Mouse (Mus musculus): ENCODE data around the gene Myh6.
"Not testable (repeated sequence)": the region's sequence is repeated elsewhere in the genome, so short reads cannot be mapped to it uniquely, and the experiment has no call there.

Gene Myh6

DNA sequence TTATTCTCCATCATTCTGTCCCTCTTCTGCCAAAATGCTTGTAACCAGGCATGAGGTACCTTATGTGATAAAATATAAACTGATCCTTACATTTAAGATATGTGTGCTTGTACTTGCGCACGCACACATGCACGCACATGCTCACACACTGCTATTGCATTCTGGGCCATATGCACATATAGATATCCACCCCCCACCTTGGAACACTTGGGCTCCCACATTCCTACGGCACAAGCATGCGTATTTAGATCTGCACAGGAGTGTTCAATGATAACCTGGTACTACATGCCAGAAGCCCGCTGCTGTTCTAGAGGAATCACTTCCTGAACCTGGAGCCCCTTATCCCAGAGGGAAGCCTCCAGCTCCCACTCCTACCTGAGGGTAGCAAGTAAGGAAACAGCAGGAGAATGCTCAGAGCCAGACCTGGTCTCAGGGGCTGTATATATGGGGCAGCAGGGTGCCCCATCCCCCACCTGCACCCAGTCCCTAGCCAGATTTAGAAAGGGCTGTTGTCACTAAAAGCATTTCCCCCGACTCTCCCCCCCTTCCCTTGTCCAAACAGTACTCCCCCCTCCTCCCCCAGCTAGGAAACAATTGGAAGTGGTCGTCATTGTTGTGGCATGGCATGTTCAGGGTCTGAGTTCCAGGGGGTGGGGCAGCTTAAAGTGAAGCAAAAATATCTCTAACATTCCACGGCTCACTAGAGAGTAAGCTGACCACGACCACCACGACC is 27.6 kb upstream of the Myh6 start, which contains the start of gene Myh7:
Gene Myh7 (minus strand): TSS at position 491 of the 733 bp plus-strand sequence.
- peak; percentile 15 for DNase-seq

DNA sequence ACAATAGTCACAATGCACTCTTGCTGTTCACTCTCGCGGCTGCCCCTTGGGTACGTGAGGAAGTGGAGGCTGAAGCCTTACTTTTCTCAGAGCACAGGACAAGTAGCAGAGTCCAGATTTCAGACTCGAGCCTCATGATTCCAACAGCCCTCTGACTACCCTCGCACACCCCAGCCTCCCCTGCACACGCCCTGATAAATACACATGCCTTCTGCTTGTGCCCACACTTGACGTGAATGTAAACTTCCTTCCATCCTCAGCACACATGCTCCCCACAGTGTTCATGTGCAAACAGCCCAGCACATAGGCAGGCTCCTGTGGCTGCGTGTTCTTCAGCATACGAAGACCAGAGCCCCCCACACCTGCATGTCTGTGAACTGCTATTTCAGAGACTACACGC is 26.9 kb upstream of the Myh6 start:
- DNase-seq = no peak

DNA sequence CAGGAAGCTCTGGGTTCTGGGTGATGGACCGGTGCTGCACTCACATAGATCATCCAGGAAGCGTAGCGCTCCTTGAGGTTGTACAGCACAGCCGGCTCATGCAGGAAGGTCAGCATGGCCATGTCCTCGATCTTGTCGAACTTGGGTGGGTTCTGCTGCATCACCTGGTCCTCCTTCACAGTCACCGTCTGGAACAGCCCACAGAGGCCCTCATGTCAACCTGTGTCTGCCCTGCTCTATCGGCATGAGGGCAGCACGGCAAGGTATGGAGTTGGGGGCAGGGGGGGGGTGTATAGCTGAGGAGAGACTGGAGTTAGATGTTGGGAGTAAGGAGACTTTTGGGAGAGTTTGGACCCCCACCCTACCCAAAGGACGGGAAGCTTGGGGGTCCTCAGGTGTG is 25.5 kb upstream of the Myh6 start:
- no peak for DNase-seq

DNA sequence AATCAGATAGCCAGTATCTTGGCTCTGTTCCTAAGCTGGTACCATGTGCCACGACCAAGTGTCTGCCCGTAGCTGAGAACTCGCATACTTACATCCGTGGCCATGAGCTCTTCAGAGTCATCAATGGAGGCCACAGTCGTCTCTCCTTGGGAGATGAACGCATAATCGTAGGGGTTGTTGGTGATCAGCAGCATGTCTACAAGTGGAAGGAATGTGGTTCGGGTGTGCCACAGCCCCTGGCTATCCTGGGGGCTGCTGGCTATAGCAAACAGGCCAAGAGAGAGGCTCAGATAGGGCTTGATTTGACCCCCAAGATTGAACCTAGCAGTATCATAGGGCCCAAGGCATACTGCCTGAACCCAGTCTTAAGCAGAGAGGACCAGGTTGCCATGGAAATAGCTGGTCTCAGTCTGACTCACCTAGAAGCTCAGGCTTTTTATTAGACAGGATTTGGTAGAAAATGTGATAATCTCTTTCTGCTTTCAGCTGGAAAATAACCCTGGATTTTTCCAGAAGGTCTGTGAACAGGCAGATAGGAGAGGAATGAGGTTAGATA is 23.2 kb upstream of the Myh6 start:
- no peak for DNase-seq

DNA sequence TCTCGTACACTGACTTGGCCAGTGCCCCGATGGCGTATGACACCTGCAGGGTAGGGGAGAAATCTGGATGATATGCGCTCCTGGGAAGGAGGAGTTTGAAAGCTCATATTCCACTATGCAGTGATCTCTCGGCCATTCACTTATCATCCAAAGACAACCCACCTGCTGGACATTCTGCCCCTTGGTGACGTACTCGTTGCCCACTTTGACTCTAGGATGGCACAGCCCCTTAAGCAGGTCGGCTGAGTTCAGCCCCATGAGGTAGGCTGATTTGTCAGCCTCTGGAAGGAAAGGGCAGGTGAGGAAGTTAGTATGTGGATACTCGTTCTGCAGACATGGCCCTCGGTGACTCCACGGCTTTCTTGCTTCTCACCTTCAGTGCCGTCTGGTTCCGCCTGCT is 22.2 kb upstream of the Myh6 start:
- DNase-seq = no peak

DNA sequence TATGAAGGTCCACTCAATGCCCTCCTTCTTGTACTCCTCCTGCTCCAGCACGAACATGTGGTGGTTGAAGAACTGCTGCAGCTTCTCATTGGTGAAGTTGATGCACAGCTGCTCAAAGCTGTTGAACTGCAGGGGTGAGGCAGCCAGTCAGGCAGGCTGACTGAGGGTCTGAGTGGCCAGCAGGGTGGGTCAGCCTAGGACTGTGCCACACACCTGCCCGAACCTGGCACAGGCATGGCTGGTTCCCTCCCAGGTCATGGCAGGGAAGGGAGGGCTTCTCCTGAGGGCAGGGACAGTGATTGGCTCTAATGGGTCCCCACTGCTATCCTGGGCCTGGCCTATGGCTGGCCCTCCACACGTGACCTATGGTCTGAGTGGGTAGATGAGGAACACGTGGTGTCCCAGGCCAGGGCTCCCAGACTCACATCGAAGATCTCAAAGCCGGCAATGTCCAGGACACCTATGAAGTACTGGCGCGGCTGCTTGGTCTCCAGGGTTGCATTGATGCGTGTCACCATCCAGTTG is 21.7 kb upstream of the Myh6 start:
- not testable (repeated sequence) for DNase-seq

DNA sequence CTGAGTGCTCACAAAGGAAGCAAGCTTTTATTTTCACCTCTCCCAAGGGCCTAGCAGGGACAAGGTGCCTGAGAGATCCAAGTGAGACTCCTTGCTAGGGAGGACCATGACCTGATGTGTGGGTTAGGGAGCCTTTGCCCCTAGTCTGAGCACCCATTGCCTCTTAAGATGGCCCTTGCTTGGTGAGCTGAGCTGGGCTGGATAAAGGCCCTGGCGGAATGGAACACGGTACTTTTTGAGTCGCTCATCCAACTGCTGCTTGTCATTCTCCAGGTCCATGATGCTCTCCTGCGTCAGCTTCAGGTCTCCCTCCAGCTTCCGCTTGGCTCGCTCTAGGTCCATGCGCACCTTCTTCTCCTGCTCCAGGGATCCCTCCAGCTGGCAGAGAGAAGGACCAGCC is 15.2 kb upstream of the Myh6 start:
- no peak for DNase-seq

DNA sequence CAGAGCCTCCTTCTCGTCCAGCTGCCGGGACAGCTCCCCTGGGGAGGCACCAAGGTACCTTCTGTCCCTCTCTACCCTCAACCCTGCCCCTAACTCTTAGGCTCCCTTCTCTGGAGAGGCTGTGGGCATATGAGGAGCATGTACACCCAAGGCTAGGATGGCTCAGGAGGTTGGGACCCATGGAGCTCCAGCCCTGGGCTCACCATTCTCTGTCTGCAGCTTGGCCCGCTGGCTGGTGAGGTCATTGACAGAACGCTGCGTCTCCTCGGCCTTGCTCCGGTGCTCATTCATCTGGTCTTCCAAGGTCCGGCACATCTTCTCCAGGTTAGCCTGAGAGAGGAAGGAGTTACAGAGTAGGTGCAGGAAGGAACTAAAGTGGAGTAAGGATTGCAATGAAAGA is 11.9 kb upstream of the Myh6 start:
- DNase-seq = no peak

DNA sequence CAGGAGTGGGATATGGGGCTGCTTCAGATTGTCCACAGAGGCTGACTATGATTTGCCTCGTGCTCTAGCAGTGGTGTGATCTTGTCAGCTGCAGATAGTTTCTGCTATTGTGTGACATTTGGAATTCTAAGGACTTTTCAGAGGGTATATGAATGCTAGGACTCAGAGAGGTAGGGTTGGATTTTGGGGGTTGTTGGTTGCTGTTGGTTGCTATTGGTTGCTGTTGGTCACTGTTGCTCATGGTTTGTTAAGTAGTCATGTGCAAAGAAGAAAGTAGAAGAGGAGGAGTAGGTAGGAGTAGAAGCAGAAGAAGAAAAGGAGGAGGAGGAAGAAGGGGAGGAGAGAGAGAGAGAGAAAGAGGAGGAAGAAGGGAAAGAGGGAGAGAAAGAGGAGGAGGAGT is 9.9 kb upstream of the Myh6 start, which contains the start of gene Gm17428:
Gene Gm17428 (plus strand): TSS at position 301 of the 400 bp plus-strand sequence.
- no peak for DNase-seq

DNA sequence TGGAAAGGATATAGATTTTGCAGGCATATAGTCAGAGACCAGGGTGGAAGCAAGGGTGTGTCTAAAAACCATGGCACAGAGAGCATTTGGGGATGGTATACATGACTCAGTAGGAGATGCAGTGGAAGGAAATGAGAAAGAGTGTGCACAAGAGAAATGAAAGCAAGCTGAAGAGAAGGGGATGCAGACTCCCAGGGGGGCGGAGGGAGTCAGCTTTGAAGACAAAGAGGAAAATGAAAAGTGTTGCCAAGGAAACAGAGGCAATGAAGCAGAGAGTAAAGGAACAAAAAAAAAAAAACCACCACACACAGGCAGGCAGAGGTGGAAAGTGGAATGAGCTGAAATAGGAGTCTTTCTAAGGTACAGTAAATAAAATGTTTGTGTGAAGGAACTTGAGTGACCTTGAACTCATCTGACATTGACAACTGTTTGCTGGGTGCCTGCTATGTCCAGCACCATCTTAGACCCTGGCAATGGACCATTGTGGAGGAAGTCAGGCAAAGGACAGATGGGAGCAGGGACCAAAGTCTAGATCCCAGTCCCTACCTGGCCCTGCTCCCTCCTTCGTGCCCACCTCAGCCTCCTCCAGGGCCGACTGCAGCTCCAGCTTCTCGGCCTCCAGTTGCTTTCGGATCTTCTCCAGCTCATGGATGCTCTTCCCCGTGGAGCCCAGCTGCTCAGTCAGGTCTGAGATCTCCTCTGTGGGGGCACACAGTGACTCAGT is 7.5 kb upstream of the Myh6 start:
- DNase-seq = peak; percentile 73

DNA sequence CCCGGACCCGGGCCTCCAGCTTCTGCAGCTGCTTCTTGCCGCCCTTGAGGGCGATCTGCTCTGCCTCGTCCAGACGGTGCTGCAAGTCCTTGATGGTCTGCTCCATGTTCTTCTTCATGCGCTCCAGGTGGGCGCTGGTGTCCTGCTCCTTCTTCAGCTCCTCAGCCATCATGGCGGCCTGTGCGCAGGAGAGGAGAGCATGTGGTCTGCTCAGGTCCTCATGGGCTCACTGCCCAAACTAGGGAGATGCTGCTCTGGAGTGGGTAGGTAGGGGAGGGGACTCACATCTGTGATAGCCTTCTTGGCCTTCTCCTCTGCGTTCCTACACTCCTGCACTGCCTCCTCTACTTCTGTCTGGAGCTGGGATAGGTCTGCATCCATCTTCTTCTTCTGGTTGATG is 6.1 kb upstream of the Myh6 start:
- not testable (repeated sequence) for DNase-seq

DNA sequence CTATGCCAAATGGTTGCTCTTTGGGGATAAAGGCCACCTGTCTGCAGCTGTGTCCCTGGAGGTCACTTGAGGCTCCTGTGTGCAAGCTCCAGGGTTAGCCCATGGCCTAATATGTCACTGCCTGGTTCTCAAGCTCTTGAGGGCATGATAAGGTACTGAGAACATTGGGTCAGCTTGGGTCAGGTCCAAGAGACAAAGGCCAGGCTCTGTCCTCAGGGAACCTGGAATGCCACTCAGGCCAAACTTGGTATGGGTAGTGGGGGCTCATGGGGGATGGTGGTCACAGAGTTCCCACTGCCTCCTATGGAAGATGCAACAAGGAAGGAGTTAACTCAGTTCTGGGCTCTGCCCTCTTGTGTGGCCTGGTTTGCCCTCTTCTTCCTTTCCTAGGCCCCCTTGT is 1.6 kb upstream of the Myh6 start:
- DNase-seq = no peak

DNA sequence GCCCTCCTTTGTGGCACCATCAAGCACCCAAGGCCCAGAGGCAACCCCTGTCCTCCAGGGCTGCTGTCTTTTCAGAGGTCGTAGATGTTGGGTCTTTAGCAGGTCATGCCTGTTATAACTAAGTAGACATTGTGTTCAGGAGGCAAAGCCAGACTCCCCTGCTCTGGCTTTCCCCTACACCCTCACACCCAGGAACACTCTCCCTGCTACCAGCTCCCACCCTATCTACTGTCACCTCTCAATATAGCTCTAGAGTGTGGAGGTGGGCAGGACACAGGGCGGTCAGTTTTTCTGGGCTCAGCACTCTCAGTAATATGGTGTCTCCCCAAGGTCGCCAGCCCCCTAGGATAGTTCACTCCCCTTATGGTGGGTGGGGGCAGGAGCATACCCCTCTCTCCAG is 1.1 kb upstream of the Myh6 start:
- no peak for DNase-seq

DNA sequence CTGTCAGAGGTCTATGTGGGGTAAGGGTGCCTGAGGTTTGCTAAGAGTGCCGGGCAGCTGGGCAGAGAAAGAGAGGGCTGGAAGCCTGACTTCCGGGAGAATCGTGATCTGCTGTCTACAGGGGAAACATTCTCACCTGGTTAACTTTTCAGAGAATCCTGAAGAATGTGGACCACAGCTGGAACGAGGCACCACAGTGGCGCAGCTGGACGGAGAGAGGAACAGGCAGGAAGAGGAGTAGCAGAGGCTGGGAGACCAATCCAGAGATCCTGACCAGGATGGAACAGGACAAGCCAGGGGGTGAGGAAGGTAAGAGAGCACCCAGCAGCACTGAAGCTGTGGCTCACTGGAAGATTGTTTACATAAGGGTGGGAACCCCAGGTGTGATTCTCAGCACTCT is 1.1 kb downstream of the Myh6 start:
- no peak for DNase-seq

DNA sequence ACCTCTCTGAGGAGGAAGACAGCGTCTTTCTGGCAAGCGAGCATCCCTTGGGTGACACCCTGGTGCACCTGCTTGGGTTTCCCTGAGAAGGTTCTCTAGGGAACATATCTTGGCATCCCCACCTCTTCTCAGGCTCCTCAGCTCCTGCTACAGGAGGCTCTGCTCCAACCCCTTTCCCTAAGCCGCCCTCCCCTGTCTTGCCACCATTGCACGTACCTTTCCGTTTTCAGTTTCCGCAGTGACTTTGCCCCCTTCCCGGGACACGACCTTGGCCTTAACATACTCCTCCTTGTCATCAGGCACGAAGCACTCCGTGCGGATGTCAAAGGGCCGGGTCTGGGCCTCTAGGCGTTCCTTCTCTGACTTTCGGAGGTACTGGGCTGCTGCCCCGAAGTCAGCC is 1.7 kb downstream of the Myh6 start:
- no peak for DNase-seq

DNA sequence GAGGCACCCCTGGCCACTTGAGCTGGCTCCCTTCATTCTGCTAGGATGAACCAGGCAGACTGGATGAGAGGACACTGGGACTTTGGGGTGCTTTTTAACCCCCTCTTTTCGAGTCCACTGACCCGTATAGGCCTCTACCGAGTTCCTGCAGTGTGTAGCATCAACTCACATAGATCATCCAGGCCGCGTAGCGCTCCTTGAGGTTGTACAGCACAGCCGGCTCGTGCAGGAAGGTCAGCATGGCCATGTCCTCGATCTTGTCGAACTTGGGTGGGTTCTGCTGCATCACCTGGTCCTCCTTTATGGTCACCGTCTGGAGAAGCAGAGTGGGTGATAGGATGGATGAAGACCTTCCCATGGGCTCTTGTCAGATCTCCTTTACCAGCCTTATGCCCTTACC is 3.0 kb downstream of the Myh6 start:
- DNase-seq = no peak

DNA sequence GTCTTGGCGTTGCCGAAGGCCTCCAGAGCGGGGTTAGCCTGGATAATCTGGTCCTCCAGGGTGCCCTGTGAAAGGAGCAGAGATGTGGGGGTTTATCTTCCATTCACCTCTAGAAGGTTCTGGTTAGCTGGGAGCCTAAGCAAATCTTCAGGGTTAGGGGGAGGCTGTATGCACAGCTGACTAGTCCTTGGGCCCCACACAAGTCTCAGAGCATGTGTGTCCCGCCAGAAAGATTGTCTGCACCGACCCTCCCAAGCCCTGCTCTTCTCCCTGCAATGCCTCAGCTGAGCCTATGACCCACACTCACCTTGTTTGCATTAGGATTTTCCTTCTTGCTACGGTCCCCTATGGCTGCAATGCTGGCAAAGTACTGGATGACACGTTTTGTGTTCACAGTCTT is 4.0 kb downstream of the Myh6 start:
- no peak for DNase-seq

DNA sequence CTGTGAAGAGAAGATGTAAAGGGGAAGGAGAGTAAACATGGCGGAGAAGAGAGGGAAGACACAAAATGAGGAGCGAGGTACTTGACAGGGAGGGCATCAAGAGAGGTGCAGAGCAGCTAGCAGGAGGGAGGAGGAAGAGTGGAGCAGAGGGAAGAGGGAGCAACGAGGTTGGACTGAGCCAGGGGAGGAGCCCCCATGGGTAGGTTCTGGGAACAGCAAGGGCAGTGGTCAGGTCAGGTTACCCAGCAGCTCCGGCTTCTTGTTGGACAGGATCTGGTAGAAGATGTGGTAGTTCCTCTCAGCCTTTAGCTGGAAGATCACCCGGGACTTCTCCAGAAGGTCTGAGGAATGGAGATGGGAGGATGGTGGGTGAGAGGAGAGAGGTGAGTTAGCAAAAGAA is 5.2 kb downstream of the Myh6 start:
- no peak for DNase-seq

DNA sequence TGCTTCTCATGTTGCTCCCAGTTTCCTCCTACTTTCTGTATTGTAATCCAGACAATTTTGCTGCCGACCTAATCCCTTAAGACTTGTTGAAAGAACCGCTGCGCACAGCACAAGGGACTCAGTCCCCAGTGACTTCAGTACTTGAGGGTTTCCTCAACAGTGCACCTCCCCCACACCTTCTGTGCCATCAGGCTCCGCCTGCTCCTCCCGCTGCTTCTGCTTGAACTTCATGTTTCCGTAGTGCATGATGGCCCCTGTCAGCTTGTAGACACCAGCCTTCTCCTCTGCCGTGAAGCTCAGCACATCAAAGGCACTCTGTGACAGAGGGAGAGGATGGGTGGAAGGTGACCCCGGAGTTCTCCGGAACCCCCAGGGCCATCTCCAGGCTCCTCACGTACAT is 6.0 kb downstream of the Myh6 start:
- DNase-seq = peak; percentile 9

DNA sequence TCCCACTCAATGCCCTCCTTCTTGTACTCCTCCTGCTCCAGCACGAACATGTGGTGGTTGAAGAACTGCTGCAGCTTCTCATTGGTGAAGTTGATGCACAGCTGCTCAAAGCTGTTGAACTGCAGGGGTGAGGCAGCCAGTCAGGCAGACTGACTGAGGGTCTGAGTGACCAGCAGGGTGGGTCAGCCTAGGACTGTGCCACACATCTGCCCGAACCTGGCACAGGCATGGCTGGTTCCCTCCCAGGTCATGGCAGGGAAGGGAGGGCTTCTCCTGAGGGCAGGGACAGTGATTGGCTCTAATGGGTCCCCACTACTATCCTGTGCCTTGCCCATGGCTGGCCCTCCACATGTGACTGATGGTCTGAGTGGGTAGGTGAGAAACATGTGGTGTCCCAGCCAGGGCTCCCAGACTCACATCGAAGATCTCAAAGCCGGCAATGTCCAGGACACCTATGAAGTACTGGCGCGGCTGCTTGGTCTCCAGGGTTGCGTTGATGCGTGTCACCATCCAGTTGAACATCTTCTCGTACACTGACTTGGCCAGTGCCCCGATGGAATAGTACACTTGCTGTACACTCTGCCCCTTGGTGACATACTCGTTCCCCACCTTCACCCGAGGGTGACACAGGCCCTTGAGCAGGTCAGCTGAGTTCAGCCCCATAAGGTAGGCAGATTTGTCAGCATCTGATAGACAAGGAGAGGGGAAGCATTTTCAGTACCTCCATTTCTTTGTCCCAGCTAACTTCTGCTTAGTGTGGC is 6.7 kb downstream of the Myh6 start:
- not testable (repeated sequence) for DNase-seq

DNA sequence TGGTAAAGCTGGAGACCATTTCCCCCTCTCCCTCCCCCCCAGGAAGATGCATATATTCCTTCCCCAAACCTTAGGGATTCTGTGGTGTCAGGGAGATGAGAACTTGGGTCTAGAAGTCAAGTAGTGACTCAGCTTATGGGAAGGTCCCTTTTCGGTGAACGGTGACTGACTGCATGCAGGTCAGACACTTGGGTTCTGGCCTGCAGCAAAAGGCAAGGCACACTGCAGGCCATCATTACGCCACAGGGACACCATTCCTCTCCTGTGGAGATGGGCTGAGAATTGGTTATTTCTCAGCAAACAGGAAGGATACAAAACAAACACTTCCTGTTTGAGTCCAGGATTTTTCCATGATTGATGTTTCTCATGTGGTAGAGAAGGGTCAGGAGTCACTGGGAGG is 7.5 kb downstream of the Myh6 start:
- DNase-seq = no peak

DNA sequence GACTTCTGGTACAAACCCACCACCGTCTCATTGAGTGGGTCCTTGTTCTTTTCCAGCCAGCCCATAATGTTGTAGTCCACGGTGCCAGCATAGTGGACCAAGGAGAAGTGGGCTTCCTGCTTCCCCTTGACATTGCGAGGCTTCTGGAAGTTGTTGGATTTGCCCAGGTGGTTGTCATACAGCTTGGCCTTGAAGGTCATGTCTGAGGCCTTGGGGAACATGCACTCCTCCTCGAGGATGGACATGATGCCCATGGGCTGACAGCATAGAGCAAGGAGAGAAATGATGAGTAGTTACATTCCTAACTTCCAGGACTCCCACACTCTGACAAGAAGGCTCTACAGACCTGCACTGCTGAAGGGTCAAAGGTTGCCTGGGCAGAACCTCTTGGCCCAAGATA is 8.2 kb downstream of the Myh6 start:
- no peak for DNase-seq

DNA sequence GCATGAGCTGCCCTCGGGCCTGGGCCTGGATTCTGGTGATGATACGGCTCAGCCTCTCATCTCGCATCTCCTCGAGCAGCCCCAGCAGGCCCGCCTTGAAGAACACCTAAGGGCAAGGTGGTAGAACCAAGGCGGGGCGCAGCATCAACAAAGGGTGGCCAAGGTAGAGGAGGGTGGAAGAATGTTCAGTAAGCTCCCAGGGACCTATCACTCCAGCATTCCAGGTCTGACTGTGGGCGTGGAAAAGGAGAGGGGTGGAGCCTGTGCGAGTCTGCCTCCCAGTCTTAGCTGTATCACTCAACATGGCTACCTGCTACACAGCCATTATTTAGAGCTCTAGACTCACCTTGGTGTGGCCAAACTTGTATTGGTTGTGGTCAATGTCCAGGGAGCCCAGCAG is 10.2 kb downstream of the Myh6 start:
- no peak for DNase-seq
